Mouse (Mus musculus): ENCODE data around the gene Mknk1. TPM values are rescaled to one million over a fixed set of nuclear protein-coding genes. Genes with fewer than 3 reads are reported as not detected.

Gene Mknk1
- total and polyA plus RNA-seq, 3 experiments: 25.8 to 38.5 TPM; not detected in 1

- H3K27ac ChIP-seq (ENCODE audit: control insufficient read depth, low read depth, low read length): no peak overlapping the region
- H3K27me3 ChIP-seq (ENCODE audit: control insufficient read depth in 1 of 2, insufficient read depth in 2 of 2, low read length in 2 of 2): no peaks in the 10 kb centered on the region
- TF ChIP-seq ETS1 (IDR thresholded peaks at IDR 0.05; ENCODE audit: low read depth, low read length) (no peak), ZKSCAN1 (IDR thresholded peaks at IDR 0.05; ENCODE audit: low read depth, low read length) (no peak)
- H3K9ac ChIP-seq (ENCODE audit: control insufficient read depth, low read depth, low read length, poor library complexity, severe bottlenecking): no peak overlapping the region
- H3K4me3 ChIP-seq (ENCODE audit: control insufficient read depth in 1 of 2, insufficient read depth in 1 of 2, low read depth in 2 of 2, low read length in 2 of 2): no peak overlapping the region
- no peaks in the 10 kb centered on the region for H3K9me3 ChIP-seq (replicated peaks; ENCODE audit: insufficient read depth, low read length)
- no peaks in the 10 kb centered on the region for H3K4me1 ChIP-seq (ENCODE audit: control insufficient read depth in 1 of 2, insufficient read depth in 2 of 2, low read length in 2 of 2)
- H3K36me3 ChIP-seq (ENCODE audit: control insufficient read depth in 1 of 2, insufficient read depth in 2 of 2, low read length in 2 of 2): peaks cover 0 to 2% of the 10 kb centered on the region in 2 experiments; a peak in 1 of 4 replicates
- H3K79me2 ChIP-seq (ENCODE audit: control insufficient read depth, insufficient read depth, low read length, poor library complexity): no peaks in the 10 kb centered on the region
- no peak for DNase-seq (ENCODE audit: low read depth, low spot score)
Measured at GRCm38 (mm10) chr4:115878828-115879227, 39.8 kb downstream of the Mknk1 start.

DNA sequence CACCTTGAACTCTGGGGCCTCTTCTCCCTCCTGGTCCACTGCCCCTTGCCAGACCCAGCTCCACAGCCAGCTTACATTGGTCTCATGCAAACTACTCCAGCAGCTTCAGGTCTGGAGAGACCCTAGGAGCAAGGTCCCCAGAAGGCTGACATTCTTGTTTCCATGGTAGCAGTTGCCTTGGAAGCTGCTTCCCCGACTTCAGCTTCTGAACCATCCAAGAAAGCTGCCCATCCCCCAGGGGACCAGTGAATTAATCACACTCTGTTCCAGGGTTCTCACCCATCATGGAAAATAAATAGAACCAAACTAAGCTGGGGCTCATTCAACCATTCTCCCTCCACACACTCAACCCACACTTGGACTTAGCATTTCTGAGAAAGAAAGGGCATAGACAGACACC, 42.2 kb downstream of the Mknk1 start:
- DNase-seq (ENCODE audit: low read depth, low spot score): no peak
- Histone ChIP-seq H3K27me3 (ENCODE audit: control insufficient read depth in 1 of 2, insufficient read depth in 2 of 2, low read length in 2 of 2) (no peaks in the 10 kb centered on the region), H3K4me3 (ENCODE audit: control insufficient read depth in 1 of 2, insufficient read depth in 1 of 2, low read depth in 2 of 2, low read length in 2 of 2) (no peak overlapping the region), H3K9me3 (replicated peaks; ENCODE audit: insufficient read depth, low read length) (no peaks in the 10 kb centered on the region), H3K4me1 (ENCODE audit: control insufficient read depth in 1 of 2, insufficient read depth in 2 of 2, low read length in 2 of 2) (no peaks in the 10 kb centered on the region), H3K36me3 (ENCODE audit: control insufficient read depth in 1 of 2, insufficient read depth in 2 of 2, low read length in 2 of 2) (no peaks in the 10 kb centered on the region), H3K9ac (ENCODE audit: control insufficient read depth, low read depth, low read length, poor library complexity, severe bottlenecking) (no peak overlapping the region), H3K79me2 (ENCODE audit: control insufficient read depth, insufficient read depth, low read length, poor library complexity) (no peaks in the 10 kb centered on the region), H3K27ac (ENCODE audit: control insufficient read depth, low read depth, low read length) (no peak overlapping the region)
- TF ChIP-seq RAD21 (IDR thresholded peaks at IDR 0.05; ENCODE audit: low read depth, low read length): no peak
- no peak for TF ChIP-seq KAT2A (conservative IDR thresholded peaks at IDR 0.05; ENCODE audit: low read depth, low read length)
- TF ChIP-seq RCOR1 (IDR thresholded peaks at IDR 0.05; ENCODE audit: low read depth, low read length): no peak

GRCm38 (mm10) chr4:115882195-115882594, 43.2 kb downstream of the Mknk1 start:
- TF ChIP-seq TCF12 (IDR thresholded peaks at IDR 0.05; ENCODE audit: low read depth, low read length): no peak
- no peak for TF ChIP-seq CTCF (IDR thresholded peaks at IDR 0.05 in 2 of 3, conservative IDR thresholded peaks at IDR 0.05 in 1 of 3; ENCODE audit: control insufficient read depth in 1 of 3, insufficient read depth in 1 of 3, low read depth in 2 of 3, low read length in 3 of 3, poor library complexity in 1 of 3, severe bottlenecking in 1 of 3)
- no peak for TF ChIP-seq MXI1 (IDR thresholded peaks at IDR 0.05; ENCODE audit: low read depth, low read length)
- no peak for TF ChIP-seq GABPA (IDR thresholded peaks at IDR 0.05; ENCODE audit: low read depth, low read length)
- TF ChIP-seq ETS1 (IDR thresholded peaks at IDR 0.05; ENCODE audit: low read depth, low read length): no peak
- TF ChIP-seq SMC3 (IDR thresholded peaks at IDR 0.05; ENCODE audit: low read depth, low read length): no peak
- no peak for TF ChIP-seq BHLHE40 (IDR thresholded peaks at IDR 0.05; ENCODE audit: borderline replicate concordance, low read depth, low read length)
- TF ChIP-seq POLR2AphosphoS2 (IDR thresholded peaks at IDR 0.05; ENCODE audit: low read length): no peak
- no peak for TF ChIP-seq RAD21 (IDR thresholded peaks at IDR 0.05; ENCODE audit: low read depth, low read length)
- TF ChIP-seq TBP (IDR thresholded peaks at IDR 0.05; ENCODE audit: low read depth, low read length): no peak
- Histone ChIP-seq H3K9ac (ENCODE audit: control insufficient read depth, low read depth, low read length, poor library complexity, severe bottlenecking) (no peak overlapping the region), H3K36me3 (ENCODE audit: control insufficient read depth in 1 of 2, insufficient read depth in 2 of 2, low read length in 2 of 2) (no peaks in the 10 kb centered on the region), H3K9me3 (replicated peaks; ENCODE audit: insufficient read depth, low read length) (no peaks in the 10 kb centered on the region), H3K79me2 (ENCODE audit: control insufficient read depth, insufficient read depth, low read length, poor library complexity) (no peaks in the 10 kb centered on the region), H3K27ac (ENCODE audit: control insufficient read depth, low read depth, low read length) (no peak overlapping the region), H3K4me3 (ENCODE audit: control insufficient read depth in 1 of 2, insufficient read depth in 1 of 2, low read depth in 2 of 2, low read length in 2 of 2) (no peak overlapping the region), H3K27me3 (ENCODE audit: control insufficient read depth in 1 of 2, insufficient read depth in 2 of 2, low read length in 2 of 2) (no peaks in the 10 kb centered on the region), H3K4me1 (ENCODE audit: control insufficient read depth in 1 of 2, insufficient read depth in 2 of 2, low read length in 2 of 2) (no peaks in the 10 kb centered on the region)
- DNase-seq (ENCODE audit: low read depth, low spot score): no peak

All from MEL (cell line).